Mouse (Mus musculus) brain, embryonic 14.5 days (tissue): ENCODE results near the gene Cnrip1.
"Not testable (repeated sequence)": the region's sequence is repeated elsewhere in the genome, so short reads cannot be mapped to it uniquely, and the experiment has no call there.

Experiments used
- CTCF ChIP-seq: fragments of 200-500 bp; IDR thresholded peaks from 2 replicates; pipeline ENCODE4 v1.5.1; 2012; ENCODE audit warnings: inconsistent platforms, mild to moderate bottlenecking, moderate library complexity, borderline replicate concordance; ENCODE audit not compliant: insufficient read depth, insufficient read length; ENCODE audit errors: extremely low read depth
- POLR2A ChIP-seq: fragments of 200-500 bp; IDR thresholded peaks from 2 replicates; pipeline ENCODE4 v1.6.1; 2012; ENCODE audit warnings: mild to moderate bottlenecking, inconsistent platforms, borderline replicate concordance; ENCODE audit not compliant: poor library complexity, insufficient read depth, insufficient read length, severe bottlenecking; ENCODE audit errors: extremely low read depth

- not testable (repeated sequence) for TF ChIP-seq POLR2A, CTCF
These were observed 44.9 kb upstream of the Cnrip1 start for GRCm38 (mm10) chr11:17006526-17006925.
